Mouse (Mus musculus) hindbrain, embryonic 12.5 days (tissue): Measurements from ENCODE around the gene Fchsd2. TPM values are rescaled to one million over a fixed set of nuclear protein-coding genes. Genes with fewer than 3 reads are reported as not detected.

ENCODE experiments used
- ATAC-seq: fragments of 200-750 bp; cut with Nextera tagmentation; 2 replicates; pipeline ENCODE4 v1.8.0; 2017; ENCODE audit warnings: moderate TSS enrichment; ENCODE audit not compliant: low FRiP score
- H3K27ac ChIP-seq: fragments of 300-500 bp; sonication (generic); 2 replicates; pipeline ENCODE4 v1.5.1; 2016; ENCODE audit warnings: mild to moderate bottlenecking
- H3K27me3 ChIP-seq: fragments of 300-500 bp; sonication (generic); 2 replicates; pipeline ENCODE4 v1.6.1; 2016; ENCODE audit warnings: mild to moderate bottlenecking
- H3K36me3 ChIP-seq: fragments of 300-500 bp; sonication (generic); 2 replicates; pipeline ENCODE4 v1.6.1; 2016; ENCODE audit warnings: mild to moderate bottlenecking
- H3K4me1 ChIP-seq: fragments of 300-500 bp; sonication (generic); 2 replicates; pipeline ENCODE4 v1.6.1; 2016
- H3K4me2 ChIP-seq: fragments of 300-500 bp; sonication (generic); replicated peaks from 2 replicates; pipeline ENCODE4 v1.6.1; 2016; ENCODE audit warnings: mild to moderate bottlenecking
- H3K4me3 ChIP-seq: fragments of 300-500 bp; sonication (generic); 2 replicates; pipeline ENCODE4 v1.5.1; 2016; ENCODE audit warnings: mild to moderate bottlenecking
- H3K9ac ChIP-seq: fragments of 300-500 bp; sonication (generic); 2 replicates; pipeline ENCODE4 v1.6.1; 2016; ENCODE audit warnings: mild to moderate bottlenecking, moderate library complexity
- H3K9me3 ChIP-seq: fragments of 300-500 bp; sonication (generic); replicated peaks from 2 replicates; pipeline ENCODE4 v1.6.1; 2016; ENCODE audit warnings: mild to moderate bottlenecking
- WGBS: fragments of 180-500 bp; shearing (Covaris S2); methylation state at CpG from one replicate; pipeline ENCODE4 v1.1.7; 2016; 5-methylcytosine and 5-hydroxymethylcytosine counted together
- polyA plus RNA-seq: library from polyadenylated mRNA; unstranded; fragments of >200 nt; fragmentation: Nextera tagmentation; extraction: Ambion mirVana; gene quantifications from 2 replicates; pipeline ENCODE4 v1.2.1, GENCODE M21; 2016

Gene Fchsd2
- polyA plus RNA-seq, 1 experiment from 2014 or later, result 40.0 TPM

DNA sequence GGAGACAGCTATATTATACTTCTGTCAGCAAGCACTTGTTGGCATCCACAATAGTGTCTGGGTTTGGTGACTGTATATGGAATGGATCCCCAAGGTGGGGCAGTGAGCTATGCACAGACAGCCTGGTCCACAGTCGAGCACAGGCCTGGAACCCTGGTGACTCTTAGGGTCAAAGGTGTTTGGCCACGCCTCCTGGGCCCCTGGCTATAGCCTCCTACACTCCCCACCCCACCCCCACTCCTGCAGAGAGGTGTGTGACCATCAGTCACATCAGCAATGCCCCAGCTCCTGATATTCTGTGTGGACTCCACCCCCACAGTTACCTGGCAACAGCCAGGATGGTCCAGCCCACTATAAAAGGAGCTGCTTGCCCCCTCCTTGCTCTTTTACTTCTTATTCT is 73.9 kb downstream of the Fchsd2 start:
- no peak overlapping the region for H3K4me2 ChIP-seq
- H3K27ac ChIP-seq, result no peak overlapping the region
- no peaks in the 10 kb centered on the region for H3K36me3 ChIP-seq
- 18% methylated on average over 2 of the region's 2 CpGs for WGBS
- H3K4me3 ChIP-seq, result no peak overlapping the region
- peak; percentile 35 for ATAC-seq
- peaks cover 7% of the 10 kb centered on the region; the same call in 1 of the 2 replicates for H3K4me1 ChIP-seq
- H3K9ac ChIP-seq, result no peak overlapping the region
- H3K9me3 ChIP-seq, result no peaks in the 10 kb centered on the region
- no peaks in the 10 kb centered on the region for H3K27me3 ChIP-seq

DNA sequence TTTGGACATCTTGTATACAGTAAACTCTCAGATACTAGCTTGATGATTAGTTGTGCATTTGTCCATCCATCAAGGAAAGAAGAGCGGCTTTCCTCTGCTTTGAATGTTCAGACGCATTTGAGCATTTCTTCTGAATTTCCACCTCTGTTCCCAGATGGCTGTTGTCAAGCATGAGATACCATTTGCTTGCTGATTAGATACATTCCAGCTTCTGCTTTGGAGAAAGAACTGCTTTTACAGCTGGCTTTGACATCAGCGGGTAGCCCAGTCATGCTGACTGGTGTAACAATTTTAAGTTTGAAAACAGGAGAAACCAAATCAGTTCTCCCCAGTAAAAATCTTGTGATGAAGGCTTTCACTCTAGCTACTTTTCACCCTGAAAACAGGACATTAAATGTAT is 77.8 kb downstream of the Fchsd2 start:
- 53% methylated on average over 3 of the region's 3 CpGs for WGBS
- no peak overlapping the region for H3K9ac ChIP-seq
- H3K27ac ChIP-seq, result peak overlapping the region; percentile 17; the same call in 1 of the 2 replicates
- H3K4me3 ChIP-seq, result no peak overlapping the region
- no peaks in the 10 kb centered on the region for H3K36me3 ChIP-seq
- H3K9me3 ChIP-seq, result no peaks in the 10 kb centered on the region
- H3K27me3 ChIP-seq, result no peaks in the 10 kb centered on the region
- peaks cover 10% of the 10 kb centered on the region; the same call in 1 of the 2 replicates for H3K4me1 ChIP-seq
- no peak for ATAC-seq
- no peak overlapping the region for H3K4me2 ChIP-seq

DNA sequence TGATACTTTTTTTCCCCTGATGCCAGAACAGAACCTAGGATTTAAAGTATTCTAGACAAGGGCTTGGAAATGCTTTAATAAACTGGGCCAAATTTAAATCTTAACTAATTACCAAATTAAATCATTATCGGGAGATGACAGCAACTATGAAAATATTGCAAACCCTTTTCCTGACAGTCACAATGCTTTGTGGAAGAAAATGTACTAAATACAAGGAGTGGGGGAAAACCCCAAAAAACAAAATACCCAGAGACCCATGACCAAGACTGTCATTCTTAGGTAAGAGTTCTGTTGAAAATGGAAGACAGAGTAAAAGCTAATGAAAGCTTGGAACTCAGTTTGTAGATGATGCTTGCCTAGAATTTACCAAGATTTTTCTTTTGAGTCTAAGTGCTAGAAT is 78.3 kb downstream of the Fchsd2 start:
- no peaks in the 10 kb centered on the region for H3K27me3 ChIP-seq
- H3K9me3 ChIP-seq, result no peaks in the 10 kb centered on the region
- no peak for ATAC-seq
- no peak overlapping the region for H3K9ac ChIP-seq
- WGBS, result 85% methylated on average over 1 of the region's 1 CpGs
- no peak overlapping the region for H3K27ac ChIP-seq
- no peak overlapping the region for H3K4me2 ChIP-seq
- peaks cover 10% of the 10 kb centered on the region; the same call in 1 of the 2 replicates for H3K4me1 ChIP-seq
- H3K36me3 ChIP-seq, result no peaks in the 10 kb centered on the region
- H3K4me3 ChIP-seq, result no peak overlapping the region

DNA sequence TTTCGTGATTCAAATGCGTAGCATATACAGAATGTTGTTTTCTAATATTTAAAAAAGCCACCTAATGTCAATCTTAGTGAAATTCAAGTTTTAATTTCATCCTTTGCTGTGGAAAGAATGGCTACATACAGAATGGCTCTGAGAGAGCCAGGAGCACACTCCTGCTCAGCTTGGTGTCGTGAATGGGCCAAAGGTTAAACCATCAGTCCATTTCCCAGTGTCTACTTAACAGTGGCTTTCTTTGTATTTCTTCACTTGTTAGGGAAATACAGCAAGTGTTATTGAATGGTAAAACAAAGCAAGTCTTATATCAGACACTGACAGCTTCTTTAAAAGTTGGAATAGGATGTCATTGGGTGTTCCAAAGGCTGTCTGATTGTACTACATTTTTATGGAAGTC is 80.7 kb downstream of the Fchsd2 start:
- 62% methylated on average over 3 of the region's 3 CpGs for WGBS
- Histone ChIP-seq H3K27ac (no peak overlapping the region), H3K9ac (no peak overlapping the region), H3K9me3 (no peaks in the 10 kb centered on the region), H3K4me2 (no peak overlapping the region), H3K36me3 (no peaks in the 10 kb centered on the region), H3K27me3 (no peaks in the 10 kb centered on the region), H3K4me3 (no peak overlapping the region), H3K4me1 (0 out of 2 replicates have a peak, but pooled peaks cover 3% of the 10 kb centered on the region)
- no peak for ATAC-seq

DNA sequence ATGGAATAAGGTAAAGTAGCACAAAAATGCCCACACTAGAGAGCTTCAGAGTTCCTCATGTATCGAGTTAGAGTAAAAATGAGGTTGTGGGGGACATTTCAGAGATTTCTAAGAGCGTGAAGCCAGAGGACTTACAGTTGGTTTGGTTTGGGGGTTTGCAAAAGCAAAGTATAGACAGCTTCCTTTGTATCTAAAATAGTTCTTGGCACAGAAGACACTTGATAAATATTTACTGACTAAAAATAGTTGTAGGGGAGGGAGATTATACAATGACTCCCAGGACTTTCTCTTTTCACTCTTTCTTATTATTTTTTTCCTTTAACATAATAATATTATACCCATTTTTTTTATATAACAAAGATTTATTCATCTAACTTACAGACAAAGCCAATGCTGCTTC is 86.1 kb downstream of the Fchsd2 start:
- Histone ChIP-seq H3K36me3 (no peaks in the 10 kb centered on the region), H3K4me2 (no peak overlapping the region), H3K4me1 (no peaks in the 10 kb centered on the region), H3K9ac (no peak overlapping the region), H3K9me3 (no peaks in the 10 kb centered on the region), H3K27ac (no peak overlapping the region), H3K4me3 (no peak overlapping the region), H3K27me3 (no peaks in the 10 kb centered on the region)
- WGBS, result 87% methylated on average over 2 of the region's 2 CpGs
- no peak for ATAC-seq

DNA sequence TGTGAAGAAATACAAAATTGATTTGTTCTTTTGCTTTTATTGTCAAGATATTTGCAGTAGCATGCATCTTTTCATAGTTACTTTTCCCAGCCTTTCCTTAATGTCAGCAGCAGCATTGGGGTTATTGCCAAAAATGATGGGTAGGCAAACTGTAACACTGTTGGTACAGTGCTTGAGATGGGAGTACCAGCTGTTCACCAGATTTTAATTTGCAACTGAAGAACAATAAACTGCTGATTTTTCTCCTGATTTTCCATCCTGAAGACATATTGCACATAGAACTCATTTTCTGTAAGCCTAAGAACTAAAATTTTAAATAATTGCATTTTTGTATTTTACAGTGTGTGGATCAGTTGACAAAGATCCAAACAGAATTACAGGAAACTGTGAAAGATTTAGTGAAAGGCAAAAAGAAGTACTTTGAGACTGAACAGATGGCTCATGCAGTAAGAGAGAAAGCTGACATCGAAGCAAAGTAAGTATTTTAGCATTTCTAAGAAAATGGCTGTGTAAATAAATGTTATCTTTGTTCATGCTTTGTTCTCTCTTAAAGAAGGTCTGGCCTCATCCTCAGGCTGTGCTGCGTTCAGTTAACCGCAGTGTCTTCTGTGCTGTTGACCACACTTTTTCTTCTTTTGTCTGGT is 98.8 kb downstream of the Fchsd2 start:
- Histone ChIP-seq H3K27me3 (no peaks in the 10 kb centered on the region), H3K27ac (no peak overlapping the region), H3K4me3 (no peak overlapping the region), H3K9ac (no peak overlapping the region), H3K9me3 (no peaks in the 10 kb centered on the region), H3K4me1 (no peaks in the 10 kb centered on the region), H3K4me2 (no peak overlapping the region), H3K36me3 (peaks cover 6% of the 10 kb centered on the region; the same call in 1 of the 2 replicates)
- WGBS, result 90% methylated on average over 3 of the region's 3 CpGs
- ATAC-seq, result no peak

DNA sequence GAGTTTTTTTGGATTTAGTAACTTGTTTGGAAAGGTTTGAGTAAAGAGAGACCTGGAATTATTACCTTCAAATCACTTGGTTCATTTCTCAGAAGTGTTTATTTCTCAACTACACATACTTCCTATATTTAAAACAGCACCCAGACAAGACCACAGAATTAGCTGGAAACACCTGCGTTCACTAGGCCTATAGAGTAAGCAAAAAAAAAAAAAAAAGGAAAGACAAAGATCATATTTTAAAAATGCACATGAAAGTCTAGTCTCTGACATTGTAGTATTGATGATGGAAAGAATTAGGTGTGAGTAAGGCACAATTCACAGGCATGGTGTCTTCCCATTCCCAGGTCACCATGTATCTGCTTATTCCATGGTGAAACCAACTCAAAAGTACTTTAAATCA is 118.2 kb downstream of the Fchsd2 start:
- WGBS, result 100% methylated on average over 1 of the region's 1 CpGs

DNA sequence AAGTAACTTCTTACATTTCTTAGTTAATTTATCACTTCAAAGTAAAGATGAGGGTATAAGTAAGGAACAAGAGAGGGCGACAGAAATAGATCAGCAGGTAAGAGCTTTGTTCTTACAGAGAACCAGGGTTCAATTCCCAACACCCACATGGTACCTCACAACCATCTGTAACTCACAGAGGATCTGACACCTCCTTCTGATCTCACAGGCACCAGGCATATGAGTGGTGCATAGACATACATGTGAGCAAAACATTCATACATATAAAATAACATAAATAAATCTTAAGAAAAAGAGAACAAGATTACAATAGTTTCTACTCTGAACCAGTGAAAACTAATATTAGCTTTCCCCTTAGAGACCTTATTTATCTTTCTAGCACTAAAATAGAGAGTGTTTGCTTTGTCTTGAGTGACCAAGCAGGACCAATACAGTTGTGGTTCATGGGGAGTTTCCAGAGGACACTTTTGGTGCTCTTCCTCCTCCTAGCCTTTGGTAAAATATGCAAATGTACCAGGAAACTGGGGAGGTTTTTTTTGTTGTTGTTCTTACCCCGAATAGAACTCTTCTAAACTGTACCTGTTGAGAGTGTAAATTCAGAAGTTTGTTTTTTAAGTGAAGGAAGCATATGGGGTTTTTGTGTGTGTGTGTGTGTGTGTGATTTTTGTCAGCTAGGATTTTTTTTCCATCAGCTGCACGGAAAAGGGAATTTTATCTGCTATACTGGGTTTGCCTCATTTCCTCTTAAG is 121.0 kb downstream of the Fchsd2 start:
- no peaks in the 10 kb centered on the region for H3K27me3 ChIP-seq
- H3K27ac ChIP-seq, result no peak overlapping the region
- H3K9me3 ChIP-seq, result no peaks in the 10 kb centered on the region
- no peak overlapping the region for H3K9ac ChIP-seq
- H3K4me1 ChIP-seq, result no peaks in the 10 kb centered on the region
- WGBS, result 85% methylated on average over 3 of the region's 3 CpGs
- no peak overlapping the region for H3K4me2 ChIP-seq
- peaks cover 3% of the 10 kb centered on the region; the same call in 1 of the 2 replicates for H3K36me3 ChIP-seq
- H3K4me3 ChIP-seq, result no peak overlapping the region
- no peak for ATAC-seq

More for the DNA sequence above, 118.2 kb downstream of the Fchsd2 start:
- Histone ChIP-seq H3K36me3 (no peaks in the 10 kb centered on the region), H3K27me3 (no peaks in the 10 kb centered on the region), H3K4me1 (no peaks in the 10 kb centered on the region), H3K4me3 (no peak overlapping the region), H3K9me3 (no peaks in the 10 kb centered on the region), H3K4me2 (no peak overlapping the region), H3K9ac (no peak overlapping the region), H3K27ac (no peak overlapping the region)
- no peak for ATAC-seq

DNA sequence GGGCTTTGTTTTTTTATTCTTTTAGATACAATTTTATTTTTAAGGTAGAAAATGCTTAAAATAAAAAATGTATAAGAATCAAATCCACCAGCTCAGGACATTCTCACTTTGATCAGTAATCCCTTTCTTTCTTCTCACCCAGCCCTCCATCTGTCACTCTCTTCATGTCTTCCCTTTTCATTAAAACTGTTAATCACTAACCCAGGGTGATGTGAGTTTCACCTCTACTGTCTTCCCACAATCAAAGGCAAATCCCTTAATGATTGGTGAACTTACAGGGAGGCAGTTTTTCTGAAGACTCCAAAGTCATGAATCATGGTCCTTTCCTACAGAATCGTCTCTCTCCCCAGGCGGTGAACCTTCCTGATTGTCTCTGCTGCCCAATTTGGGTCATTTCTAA is 124.1 kb downstream of the Fchsd2 start:
- no peak overlapping the region for H3K27ac ChIP-seq
- H3K9me3 ChIP-seq, result no peaks in the 10 kb centered on the region
- 68% methylated on average over 2 of the region's 2 CpGs for WGBS
- no peaks in the 10 kb centered on the region for H3K4me1 ChIP-seq
- no peak overlapping the region for H3K4me2 ChIP-seq
- peaks cover 3% of the 10 kb centered on the region; the same call in 1 of the 2 replicates for H3K36me3 ChIP-seq
- no peak for ATAC-seq
- H3K27me3 ChIP-seq, result no peaks in the 10 kb centered on the region
- H3K9ac ChIP-seq, result no peak overlapping the region
- no peak overlapping the region for H3K4me3 ChIP-seq

DNA sequence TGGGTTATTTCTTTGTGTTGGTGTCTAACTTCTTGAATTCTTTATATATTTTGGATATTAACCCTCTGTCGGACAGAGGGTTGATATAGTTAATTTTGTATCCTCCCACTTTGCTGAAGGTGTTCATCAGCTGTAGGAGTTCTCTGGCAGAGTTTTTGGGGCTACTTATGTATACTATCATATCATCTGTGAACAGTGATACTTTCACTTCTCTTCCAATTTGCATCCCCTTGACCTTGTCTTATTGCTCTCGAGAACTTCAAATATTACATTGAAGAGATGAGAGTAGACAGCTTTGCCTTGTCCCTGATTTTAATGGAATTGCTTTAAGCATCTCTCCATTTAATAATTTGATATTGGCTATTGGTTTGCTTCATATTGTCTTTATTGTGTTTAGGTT is 130.8 kb downstream of the Fchsd2 start:
- ATAC-seq, result no peak
- no peak overlapping the region for H3K4me3 ChIP-seq
- H3K36me3 ChIP-seq, result no peaks in the 10 kb centered on the region
- no peak overlapping the region for H3K9ac ChIP-seq
- H3K4me2 ChIP-seq, result no peak overlapping the region
- no peak overlapping the region for H3K27ac ChIP-seq
- H3K27me3 ChIP-seq, result no peaks in the 10 kb centered on the region
- no peaks in the 10 kb centered on the region for H3K4me1 ChIP-seq
- WGBS, result 86% methylated on average over 2 of the region's 2 CpGs
- H3K9me3 ChIP-seq, result no peaks in the 10 kb centered on the region

DNA sequence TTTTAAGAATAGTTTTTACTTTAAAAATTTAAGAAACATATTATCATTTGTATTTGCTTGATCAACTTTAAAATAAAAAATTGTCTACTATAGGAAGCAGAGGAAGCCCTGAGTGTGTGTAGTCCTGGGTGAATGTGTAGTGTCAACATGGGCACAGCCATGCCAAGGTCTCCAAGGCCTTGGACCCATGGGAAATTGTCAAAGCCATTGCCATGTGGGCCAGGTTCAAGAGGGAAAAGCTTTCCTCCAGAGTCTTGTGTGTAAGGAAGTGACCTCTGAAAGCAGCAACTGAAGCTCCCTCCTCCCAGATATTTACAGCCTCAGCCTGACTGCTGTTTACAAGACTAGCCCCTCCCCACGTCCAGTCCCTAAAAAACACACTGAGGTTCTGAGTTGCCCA is 136.7 kb downstream of the Fchsd2 start:
- Histone ChIP-seq H3K4me2 (no peak overlapping the region), H3K27ac (no peak overlapping the region), H3K9ac (no peak overlapping the region), H3K36me3 (no peaks in the 10 kb centered on the region), H3K9me3 (no peaks in the 10 kb centered on the region), H3K27me3 (no peaks in the 10 kb centered on the region), H3K4me3 (no peak overlapping the region), H3K4me1 (no peaks in the 10 kb centered on the region)
- 74% methylated on average over 1 of the region's 1 CpGs for WGBS
- ATAC-seq, result no peak

DNA sequence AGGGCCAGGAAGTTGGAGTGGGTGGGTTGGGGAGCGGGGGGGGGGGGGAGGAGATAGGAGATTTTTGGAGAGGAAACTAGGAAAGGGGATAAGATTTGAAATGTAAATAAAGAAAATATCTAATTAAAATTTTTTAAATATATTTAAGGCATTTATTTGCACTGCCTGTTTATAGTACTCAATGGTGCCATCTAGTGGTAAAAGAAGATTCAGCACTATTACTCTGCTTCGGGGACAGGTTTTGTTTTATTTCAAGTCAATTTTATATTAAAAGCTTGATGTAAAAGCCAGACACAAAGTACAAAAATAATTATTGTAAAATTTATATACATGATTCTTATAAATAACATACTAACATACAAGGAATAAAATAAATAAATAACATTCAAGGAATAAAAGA is 138.8 kb downstream of the Fchsd2 start:
- Histone ChIP-seq H3K4me3 (no peak overlapping the region), H3K9me3 (no peaks in the 10 kb centered on the region), H3K4me2 (no peak overlapping the region), H3K27me3 (no peaks in the 10 kb centered on the region), H3K36me3 (no peaks in the 10 kb centered on the region), H3K9ac (no peak overlapping the region), H3K4me1 (no peaks in the 10 kb centered on the region), H3K27ac (no peak overlapping the region)
- WGBS, result 47% methylated on average over 2 of the region's 2 CpGs
- ATAC-seq, result no peak

DNA sequence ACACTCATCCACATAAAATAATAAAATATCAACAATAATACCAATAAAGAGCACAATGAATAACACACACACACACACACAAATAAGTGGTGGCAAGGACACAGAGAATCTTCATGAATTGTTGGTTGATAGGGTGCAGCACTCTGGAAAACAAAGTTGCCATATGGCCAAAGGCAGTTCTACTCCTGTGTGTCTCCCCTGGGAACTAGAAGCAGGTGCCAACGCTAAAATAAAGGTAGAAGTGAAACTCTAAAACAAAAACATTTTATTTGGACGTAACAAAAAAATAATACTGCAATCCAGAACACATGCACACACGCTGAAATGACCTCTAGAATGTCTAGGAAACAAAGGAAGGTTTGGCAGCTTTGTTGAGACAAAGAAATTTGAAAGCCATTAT is 140.1 kb downstream of the Fchsd2 start:
- Histone ChIP-seq H3K27me3 (no peaks in the 10 kb centered on the region), H3K4me2 (no peak overlapping the region), H3K4me3 (no peak overlapping the region), H3K36me3 (no peaks in the 10 kb centered on the region), H3K4me1 (no peaks in the 10 kb centered on the region), H3K27ac (no peak overlapping the region), H3K9me3 (no peaks in the 10 kb centered on the region), H3K9ac (no peak overlapping the region)
- 69% methylated on average over 3 of the region's 3 CpGs for WGBS
- ATAC-seq, result no peak
